Mouse (Mus musculus) bone marrow macrophage, adult 2 months (primary cell): ENCODE data around the gene Frmd8.

Experiments used
- CTCF ChIP-seq: IDR thresholded peaks from 2 replicates; pipeline ENCODE4 v1.5.1; 2012; ENCODE audit warnings: low read depth, mild to moderate bottlenecking, low read length, moderate library complexity
- POLR2A ChIP-seq: IDR thresholded peaks from 2 replicates; pipeline ENCODE4 v1.6.1; 2012; ENCODE audit warnings: mild to moderate bottlenecking, low read depth, low read length, borderline replicate concordance

GRCm38 (mm10) chr19:5856604-5857003 lies 18.5 kb downstream of the Frmd8 start:
- TF ChIP-seq CTCF (no peak), POLR2A (no peak)
